Mouse (Mus musculus): ENCODE measurements around the gene Rab14. TPM values are rescaled to one million over a fixed set of nuclear protein-coding genes. Genes with fewer than 3 reads are reported as not detected.
A peak's percentile ranks its signal among the peaks of the same experiment; 100 is the strongest.

The Rab14 gene
- polyA plus RNA-seq, 1 experiment = 77.1 TPM

GRCm38 (mm10) chr2:35138576-35138975 lies 62.3 kb downstream of the Rab14 start:
- TF ChIP-seq CTCF (IDR thresholded peaks at IDR 0.05; ENCODE audit: control insufficient read depth, insufficient read depth, low read length) = no peak
- TF ChIP-seq POLR2A (IDR thresholded peaks at IDR 0.05; ENCODE audit: borderline replicate concordance, control insufficient read depth, low read depth, low read length) = no peak
- no peak overlapping the region for H3K27ac ChIP-seq (ENCODE audit: control insufficient read depth, insufficient read depth, low read depth, low read length, poor library complexity)
- H3K4me1 ChIP-seq (ENCODE audit: control insufficient read depth, insufficient read depth, low read length) = no peaks in the 10 kb centered on the region
- 75% methylated on average over 1 of the region's 1 CpGs for WGBS
- no peak overlapping the region for H3K4me3 ChIP-seq (replicated peaks; ENCODE audit: control insufficient read depth, low read depth, low read length)

GRCm38 (mm10) chr2:35133891-35134290 lies 67.0 kb downstream of the Rab14 start:
- TF ChIP-seq POLR2A (IDR thresholded peaks at IDR 0.05; ENCODE audit: borderline replicate concordance, control insufficient read depth, low read depth, low read length) (no peak), CTCF (IDR thresholded peaks at IDR 0.05; ENCODE audit: control insufficient read depth, insufficient read depth, low read length) (no peak)
- Histone ChIP-seq H3K27ac (ENCODE audit: control insufficient read depth, insufficient read depth, low read depth, low read length, poor library complexity) (no peak overlapping the region), H3K4me3 (replicated peaks; ENCODE audit: control insufficient read depth, low read depth, low read length) (no peak overlapping the region), H3K4me1 (ENCODE audit: control insufficient read depth, insufficient read depth, low read length) (no peaks in the 10 kb centered on the region)
- 86% methylated on average over 5 of the region's 5 CpGs for WGBS

GRCm38 (mm10) chr2:35132662-35133055 lies 68.3 kb downstream of the Rab14 start:
- H3K4me3 ChIP-seq (replicated peaks; ENCODE audit: control insufficient read depth, low read depth, low read length) = peak overlapping the region; percentile 45
- H3K27ac ChIP-seq (ENCODE audit: control insufficient read depth, insufficient read depth, low read depth, low read length, poor library complexity) = peak overlapping the region; percentile 20; the same call in 1 of the 2 replicates
- WGBS = 0% methylated on average over 5 of the region's 5 CpGs
- H3K4me1 ChIP-seq (ENCODE audit: control insufficient read depth, insufficient read depth, low read length) = no peaks in the 10 kb centered on the region
- TF ChIP-seq POLR2A (IDR thresholded peaks at IDR 0.05; ENCODE audit: borderline replicate concordance, control insufficient read depth, low read depth, low read length) (no peak), CTCF (IDR thresholded peaks at IDR 0.05; ENCODE audit: control insufficient read depth, insufficient read depth, low read length) (no peak)

GRCm38 (mm10) chr2:35131991-35132661 lies 68.8 kb downstream of the Rab14 start:
- H3K27ac ChIP-seq (ENCODE audit: control insufficient read depth, insufficient read depth, low read depth, low read length, poor library complexity) = peak overlapping the region; percentile 75
- no peaks in the 10 kb centered on the region for H3K4me1 ChIP-seq (ENCODE audit: control insufficient read depth, insufficient read depth, low read length)
- under 1% methylated on average over 21 of the region's 21 CpGs for WGBS
- TF ChIP-seq CTCF (IDR thresholded peaks at IDR 0.05; ENCODE audit: control insufficient read depth, insufficient read depth, low read length) (no peak), POLR2A (IDR thresholded peaks at IDR 0.05; ENCODE audit: borderline replicate concordance, control insufficient read depth, low read depth, low read length) (peak; percentile 53; the same call in 1 of the 2 replicates)
- peak overlapping the region; percentile 60 for H3K4me3 ChIP-seq (replicated peaks; ENCODE audit: control insufficient read depth, low read depth, low read length)

GRCm38 (mm10) chr2:35131491-35131890 lies 69.4 kb downstream of the Rab14 start:
- TF ChIP-seq CTCF (IDR thresholded peaks at IDR 0.05; ENCODE audit: control insufficient read depth, insufficient read depth, low read length) = no peak
- Histone ChIP-seq H3K4me3 (replicated peaks; ENCODE audit: control insufficient read depth, low read depth, low read length) (no peak overlapping the region), H3K4me1 (ENCODE audit: control insufficient read depth, insufficient read depth, low read length) (no peaks in the 10 kb centered on the region), H3K27ac (ENCODE audit: control insufficient read depth, insufficient read depth, low read depth, low read length, poor library complexity) (no peak overlapping the region)

Other genes starting within 250 kb of the Rab14 start
- 6.7 and 9.8 TPM in 2 replicates for gene Traf1, start 239.3 kb downstream of the Rab14 start, polyA plus RNA-seq (2011; ENCODE audit: insufficient read depth, insufficient read length, low replicate concordance, missing spikeins)
- gene Hc, start 139.7 kb downstream of the Rab14 start, polyA plus RNA-seq (2011; ENCODE audit: insufficient read depth, insufficient read length, low replicate concordance, missing spikeins) = 2.3 and 3.9 TPM in 2 replicates
- gene AI182371, start 99.6 kb downstream of the Rab14 start, polyA plus RNA-seq (2011; ENCODE audit: insufficient read depth, insufficient read length, low replicate concordance, missing spikeins) = 1.1 and 2.4 TPM in 2 replicates
- 57.3 and 75.4 TPM in 2 replicates for gene Cntrl, start 91.6 kb downstream of the Rab14 start, polyA plus RNA-seq (2011; ENCODE audit: insufficient read depth, insufficient read length, low replicate concordance, missing spikeins)
- 38.0 and 94.8 TPM in 2 replicates for gene Gsn, start 55.3 kb upstream of the Rab14 start, polyA plus RNA-seq (2011; ENCODE audit: insufficient read depth, insufficient read length, low replicate concordance, missing spikeins)
- 152 and 203 TPM in 2 replicates for gene Stom, start 135.9 kb upstream of the Rab14 start, polyA plus RNA-seq (2011; ENCODE audit: insufficient read depth, insufficient read length, low replicate concordance, missing spikeins)
- not detected in 2 replicates for gene 4930568D16Rik, start 166.6 kb upstream of the Rab14 start, polyA plus RNA-seq (2011; ENCODE audit: insufficient read depth, insufficient read length, low replicate concordance, missing spikeins)
- not detected in 2 replicates for gene 4930402F06Rik, start 196.1 kb upstream of the Rab14 start, polyA plus RNA-seq (2011; ENCODE audit: insufficient read depth, insufficient read length, low replicate concordance, missing spikeins)